ENCODE assay signal across 8 mouse cellular contexts in the genomic region with DNA sequence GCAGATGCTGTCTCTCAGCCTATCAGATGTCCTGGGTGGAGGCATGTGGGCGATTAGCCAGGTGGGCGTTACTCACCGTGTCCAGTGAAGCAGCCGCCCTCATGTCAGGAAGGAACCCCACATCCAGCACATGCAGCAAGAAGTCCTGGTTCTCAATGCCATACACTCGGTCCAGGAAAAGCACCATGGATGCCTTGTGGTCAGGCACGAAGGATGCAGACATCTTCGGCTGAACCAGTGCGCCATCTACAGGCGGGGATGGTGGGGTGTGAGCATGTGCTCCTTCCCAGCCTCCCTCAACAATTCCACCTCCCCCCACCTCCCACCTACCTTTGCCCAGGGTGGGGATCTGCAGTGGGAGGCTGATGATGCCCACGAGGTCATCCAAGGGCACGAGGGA. TPM values are rescaled to one million over a fixed set of nuclear protein-coding genes. Genes with fewer than 3 reads are reported as not detected.
DNase-seq lines count a peak whose midpoint lies in the region; ATAC-seq lines count a peak whose summit lies in the region.
"Had no signal": no experiment of that assay in that cellular context is flagged by ENCODE, and none has a peak within 500 bp of the region (broad histone marks: within the 10 kb centered on the region; RNA-seq: fewer than 3 reads in every experiment).

No protein-coding gene starts in this region.

- H3K9me3 ChIP-seq in kidney, embryonic 15.5 days (replicated peaks), result no peaks in the 10 kb centered on the region
- H3K9me3 ChIP-seq in midbrain, embryonic 14.5 days (ENCODE audit: control insufficient read depth, low read length), result no peaks in the 10 kb centered on the region
- H3K9me3 ChIP-seq: embryonic facial prominence, embryonic 13.5 days had no signal

- WGBS in kidney, embryonic 15.5 days, result 48% methylated on average over 11 of the region's 11 CpGs
- 39% methylated on average over 11 of the region's 11 CpGs for WGBS in midbrain, embryonic 14.5 days

- DNase-seq in layer of hippocampus, adult 11-12 months (ENCODE audit: low spot score), result peak; percentile 21
- DNase-seq in layer of hippocampus, adult 9-10 months (ENCODE audit: low spot score), result no peak
- DNase-seq in ES-CJ7 (ENCODE audit: low read depth, low spot score), result peak; percentile 69
- peak; percentile 62 for DNase-seq in embryo, embryonic 10.5 days (ENCODE audit: low spot score)
- DNase-seq in midbrain, embryonic 14.5 days, result peak; percentile 62
- DNase-seq in urinary bladder, postnatal 10 days (ENCODE audit: low spot score), result no peak

- 0 out of 2 replicates have a peak, but pooled peaks have one; percentile 16 for ATAC-seq in kidney, embryonic 15.5 days (replicated peaks; ENCODE audit: low FRiP score)
- ATAC-seq in midbrain, embryonic 14.5 days (ENCODE audit: low FRiP score, low TSS enrichment), result no peak

- no peak overlapping the region for H3K27ac ChIP-seq in kidney, embryonic 15.5 days
- H3K27ac ChIP-seq in midbrain, embryonic 14.5 days (replicated peaks; ENCODE audit: low read depth, low read length), result 0 out of 2 replicates have a peak overlapping the region, but pooled peaks have one; percentile 90
- H3K27ac ChIP-seq: embryonic facial prominence, embryonic 13.5 days had no signal

- H3K36me3 ChIP-seq in kidney, embryonic 15.5 days, result no peaks in the 10 kb centered on the region
- H3K36me3 ChIP-seq in midbrain, embryonic 14.5 days (ENCODE audit: control insufficient read depth, insufficient read depth, low read length), result no peaks in the 10 kb centered on the region
- H3K36me3 ChIP-seq: embryonic facial prominence, embryonic 13.5 days had no signal

- no peak overlapping the region for H3K4me3 ChIP-seq in kidney, embryonic 15.5 days (replicated peaks)
- peak overlapping the region; percentile 37 for H3K4me3 ChIP-seq in midbrain, embryonic 14.5 days (replicated peaks; ENCODE audit: low read depth, low read length)
- H3K4me3 ChIP-seq: embryonic facial prominence, embryonic 13.5 days had no signal

- peaks cover 19% of the 10 kb centered on the region for H3K4me1 ChIP-seq in kidney, embryonic 15.5 days
- peaks cover 17% of the 10 kb centered on the region for H3K4me1 ChIP-seq in midbrain, embryonic 14.5 days (ENCODE audit: control insufficient read depth, insufficient read depth, low read length)

- H3K27me3 ChIP-seq in kidney, embryonic 15.5 days, result peaks cover 59% of the 10 kb centered on the region
- H3K27me3 ChIP-seq in midbrain, embryonic 14.5 days (ENCODE audit: control insufficient read depth, insufficient read depth, low read length), result no peaks in the 10 kb centered on the region

- H3K4me2 ChIP-seq in kidney, embryonic 15.5 days, result no peak overlapping the region
- H3K4me2 ChIP-seq in midbrain, embryonic 14.5 days (ENCODE audit: low read length), result peak overlapping the region; percentile 67

- H3K9ac ChIP-seq in kidney, embryonic 15.5 days, result no peak overlapping the region
- no peak overlapping the region for H3K9ac ChIP-seq in midbrain, embryonic 14.5 days (replicated peaks; ENCODE audit: low read length)
- H3K9ac ChIP-seq: embryonic facial prominence, embryonic 13.5 days had no signal

RNA-seq across cellular contexts. Expression of a gene that starts 52.3 kb away (rescaled TPM):
- polyA plus RNA-seq in kidney, embryonic 15.5 days (2015; fragmentation: Nextera tagmentation; extraction: Ambion mirVana), result 1.6 and 1.8 TPM in 2 replicates
- 5.2 and 7.8 TPM in 2 replicates for polyA plus RNA-seq in midbrain, embryonic 14.5 days (2014; fragmentation: Nextera tagmentation; extraction: Ambion mirVana)

Comparison
In these comparisons a context has a peak if more than half of its experiments do, and no peak if none do; other contexts are left out.
1. DNase-seq: peak in layer of hippocampus, adult 11-12 months (single experiment), ES-CJ7 (single experiment), embryo, embryonic 10.5 days (single experiment) and midbrain, embryonic 14.5 days (single experiment); none in layer of hippocampus, adult 9-10 months (single experiment) and urinary bladder, postnatal 10 days (single experiment).